Mouse (Mus musculus): ENCODE results near the gene Ankrd39. TPM values are rescaled to one million over a fixed set of nuclear protein-coding genes. Genes with fewer than 3 reads are reported as not detected.

Gene Ankrd39
- 10 to 100 TPM; 13.1 to 17.0 (median 14.9) TPM for total RNA-seq (2022)

DNA sequence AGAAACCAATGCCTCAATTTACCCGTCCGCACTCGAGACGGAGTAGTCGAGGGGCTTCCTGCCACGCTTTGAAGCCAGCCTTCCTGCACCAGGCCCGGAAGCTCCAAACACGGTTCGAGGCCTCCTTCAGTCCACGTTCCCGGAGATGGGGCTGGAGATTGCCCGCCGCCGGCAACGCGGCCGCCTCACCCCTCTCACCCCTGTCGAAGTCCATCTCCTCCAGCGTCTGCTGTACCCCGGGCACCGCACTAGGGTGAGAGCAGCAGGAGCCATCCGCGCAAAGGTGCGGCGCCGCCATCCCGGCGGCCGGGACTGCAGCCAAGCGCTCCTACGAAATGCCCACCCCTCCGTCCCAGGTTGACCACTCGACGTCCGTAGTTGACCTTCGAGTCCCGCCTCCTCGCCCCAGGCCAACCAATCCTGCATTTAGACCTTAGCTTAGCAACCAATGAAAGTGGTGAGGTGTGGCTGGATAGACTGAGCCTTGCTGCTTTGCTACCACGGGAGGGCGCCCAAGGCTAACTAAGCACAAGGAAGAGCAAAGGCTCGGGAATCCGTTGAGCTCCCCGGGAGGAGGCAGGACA, at the start of gene Ankrd39:
Gene Ankrd39, minus strand, starts transcription at position 558 of the 584 bp plus-strand sequence.
- DNase-seq (ENCODE audit: low spot score in 2 of 2): peak; percentile 90 to 98

DNA sequence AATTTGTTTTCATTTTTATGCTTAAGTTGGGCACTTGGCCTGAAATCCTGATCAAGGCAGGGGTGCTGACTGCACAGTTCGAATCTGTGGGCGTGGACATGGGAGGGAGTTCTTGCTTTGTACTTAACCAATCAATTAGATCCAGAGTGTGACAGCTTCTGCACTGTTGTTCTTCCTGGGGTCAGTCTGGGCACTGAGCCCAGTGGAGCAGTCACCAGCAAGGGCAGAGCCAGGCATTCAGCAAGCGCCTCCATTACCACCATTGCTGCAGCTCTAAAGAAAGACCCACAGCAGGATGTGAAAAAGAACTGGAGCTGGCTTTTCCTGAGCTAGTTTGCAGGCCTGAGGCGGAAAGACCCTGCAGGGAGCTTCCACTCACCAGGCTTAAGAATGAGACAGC, 48.9 kb upstream of the Ankrd39 start:
- DNase-seq (ENCODE audit: low spot score in 2 of 2): no peak

DNA sequence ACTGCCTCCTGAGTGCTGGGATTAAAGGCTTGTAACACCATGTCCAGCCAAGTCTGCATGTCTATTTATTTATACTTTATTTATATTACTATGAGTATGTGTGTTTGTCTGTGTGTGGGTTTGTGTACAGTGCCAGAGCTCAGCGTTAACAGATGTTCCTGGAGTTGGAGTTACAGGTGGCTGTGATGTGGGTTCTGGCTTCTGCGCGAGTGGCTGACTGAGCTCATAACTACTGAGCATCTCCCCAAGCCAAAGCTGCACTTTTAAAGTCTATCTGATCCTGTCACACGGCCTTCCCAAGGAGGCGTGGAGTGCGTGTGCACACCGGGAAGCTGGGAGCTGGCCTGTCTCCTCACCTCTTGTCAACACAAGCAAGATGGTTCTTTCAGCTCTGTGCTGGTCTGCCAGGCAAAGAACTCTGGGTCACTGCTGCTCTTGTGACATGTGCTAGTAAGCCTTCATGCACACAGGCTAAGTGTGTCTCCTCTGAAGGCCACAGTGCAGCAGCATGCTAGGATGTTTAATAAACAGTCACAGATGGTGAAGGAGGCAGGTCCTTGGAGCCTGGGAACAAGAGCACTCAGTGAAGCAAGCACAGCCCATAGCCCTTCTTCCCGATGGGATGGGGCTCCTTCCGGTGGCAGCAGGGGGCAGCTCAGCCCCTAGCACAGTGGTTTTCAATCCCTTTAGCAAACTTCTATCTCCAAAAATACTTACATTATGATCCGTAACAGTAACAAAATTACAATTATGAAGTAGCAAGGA, 48.1 kb upstream of the Ankrd39 start:
- DNase-seq (ENCODE audit: low spot score in 2 of 2): no peak

DNA sequence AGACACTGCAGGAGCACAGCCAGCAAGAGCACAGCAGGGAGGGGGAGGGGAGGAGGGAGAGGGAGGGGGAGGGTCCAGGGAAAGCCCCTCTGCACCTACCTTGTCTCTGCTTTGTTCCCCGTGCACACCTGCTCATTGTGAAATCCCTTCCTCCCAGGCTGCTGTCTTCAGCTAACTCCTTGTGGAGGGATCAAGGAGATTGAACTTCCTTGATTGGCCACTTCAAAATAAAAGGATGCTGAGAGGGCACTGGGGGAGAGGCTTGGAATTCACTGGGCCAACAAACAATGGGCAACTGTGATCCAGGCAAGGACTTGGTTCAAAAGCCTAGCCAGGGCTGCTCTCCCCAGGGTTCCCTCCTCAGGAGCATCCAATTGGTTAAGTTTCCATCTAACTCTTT, 45.9 kb upstream of the Ankrd39 start:
- no peak for DNase-seq (ENCODE audit: low spot score in 2 of 2)

DNA sequence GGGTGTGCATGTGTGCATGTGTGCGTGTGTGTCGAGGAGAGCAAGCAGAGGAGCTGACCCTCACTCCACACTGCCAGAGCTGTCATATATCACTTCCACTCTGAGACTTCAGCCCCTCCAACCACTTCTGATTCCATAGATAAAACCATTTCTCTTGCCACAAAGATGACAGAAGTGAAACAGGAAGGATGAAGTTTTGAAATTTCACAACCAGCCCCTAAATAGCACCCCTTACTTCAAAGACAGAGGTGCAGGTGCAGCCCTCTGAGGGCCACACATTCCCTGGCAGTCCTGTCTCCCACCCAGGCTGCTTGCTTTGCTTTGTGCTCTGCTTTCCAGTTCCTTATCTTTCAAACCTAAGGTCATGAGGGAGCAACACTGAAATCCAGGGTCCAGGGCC, 44.2 kb upstream of the Ankrd39 start:
- no peak for DNase-seq (ENCODE audit: low spot score in 2 of 2)

DNA sequence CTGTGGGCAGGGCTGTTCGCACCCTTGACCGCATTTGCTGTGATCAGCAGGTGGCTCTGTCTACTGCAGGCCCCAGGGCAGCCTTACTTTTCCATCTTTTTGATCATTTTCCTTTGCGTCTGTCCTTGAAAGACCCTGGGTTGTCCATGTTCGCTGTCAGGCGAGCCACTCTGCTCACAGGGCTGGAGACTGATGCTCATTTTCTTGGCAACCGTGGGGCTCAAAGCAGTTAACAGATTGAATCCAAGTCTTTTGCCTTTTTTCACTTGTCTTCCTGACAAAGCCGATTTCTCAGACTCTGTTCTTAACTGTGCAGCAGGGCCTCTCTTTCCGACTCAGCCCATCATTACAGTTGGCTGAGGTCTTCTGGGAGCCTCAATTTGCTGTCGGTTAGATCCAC, 43.4 kb upstream of the Ankrd39 start:
- DNase-seq (ENCODE audit: low spot score in 2 of 2): no peak

DNA sequence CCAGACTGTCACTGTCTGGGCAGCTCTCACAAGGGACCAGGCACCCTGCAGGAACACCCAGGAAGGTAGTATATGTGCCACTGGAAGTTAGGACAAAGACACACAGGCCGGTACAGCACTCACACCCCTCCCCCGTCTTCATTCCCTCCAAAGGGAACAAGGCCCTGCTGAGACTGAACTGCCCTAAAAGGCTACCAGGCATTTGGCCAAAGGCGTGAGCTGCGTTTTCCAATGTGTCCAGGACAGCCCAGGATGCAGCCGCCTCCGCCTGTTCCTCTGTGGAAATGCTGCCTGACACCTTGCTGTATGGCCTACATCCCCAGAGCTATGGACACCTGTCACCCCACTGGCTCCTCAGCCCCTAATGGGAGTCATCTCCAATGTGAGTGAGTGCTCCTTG, 42.2 kb upstream of the Ankrd39 start:
- no peak for DNase-seq (ENCODE audit: low spot score in 2 of 2)

DNA sequence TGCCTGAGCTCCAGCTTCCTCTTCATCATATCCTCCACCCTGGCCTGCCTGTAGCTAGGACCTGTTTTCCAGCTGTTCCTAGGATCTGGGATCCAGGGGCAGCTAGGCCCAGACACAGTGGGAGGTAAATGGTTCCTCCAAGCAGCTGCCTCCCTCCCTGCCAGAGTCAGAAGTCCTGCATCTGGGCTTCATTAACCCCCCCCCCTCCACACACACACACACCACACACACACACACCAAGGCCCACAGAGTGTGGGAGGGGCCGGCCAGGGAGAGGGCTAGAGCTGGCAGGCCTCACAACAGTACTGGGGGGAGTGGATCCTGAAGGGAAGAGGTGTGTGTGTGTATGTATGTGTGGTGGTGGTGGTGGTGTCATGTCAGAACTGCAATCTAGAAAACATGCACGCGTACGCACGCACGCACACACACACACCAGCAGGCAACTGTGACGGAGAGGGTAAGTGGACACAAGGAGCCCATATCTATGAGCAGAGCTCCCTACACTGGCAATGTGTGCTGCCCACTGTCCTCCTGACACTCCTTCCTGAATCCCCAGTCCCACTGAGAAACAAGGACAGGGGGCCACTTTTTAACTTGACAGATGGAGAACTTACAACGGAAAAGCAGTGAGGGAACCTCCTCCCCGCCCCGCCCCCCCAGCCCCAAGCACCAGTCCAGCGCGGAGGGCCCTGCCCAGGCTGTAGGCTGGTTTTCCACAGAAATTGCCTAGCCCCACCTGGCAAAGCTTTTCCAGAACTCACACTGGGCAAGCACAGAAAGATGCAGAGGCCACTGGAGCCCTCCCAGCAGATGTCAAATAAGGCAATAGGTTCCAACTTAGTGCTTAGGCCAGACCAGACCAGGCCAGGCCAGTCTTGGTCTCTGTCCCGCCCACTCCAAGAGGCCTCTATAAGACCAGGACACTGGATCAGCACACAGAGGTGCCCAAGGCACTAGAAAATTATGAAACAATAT, 41.5 kb upstream of the Ankrd39 start:
- no peak for DNase-seq (ENCODE audit: low spot score in 2 of 2)

DNA sequence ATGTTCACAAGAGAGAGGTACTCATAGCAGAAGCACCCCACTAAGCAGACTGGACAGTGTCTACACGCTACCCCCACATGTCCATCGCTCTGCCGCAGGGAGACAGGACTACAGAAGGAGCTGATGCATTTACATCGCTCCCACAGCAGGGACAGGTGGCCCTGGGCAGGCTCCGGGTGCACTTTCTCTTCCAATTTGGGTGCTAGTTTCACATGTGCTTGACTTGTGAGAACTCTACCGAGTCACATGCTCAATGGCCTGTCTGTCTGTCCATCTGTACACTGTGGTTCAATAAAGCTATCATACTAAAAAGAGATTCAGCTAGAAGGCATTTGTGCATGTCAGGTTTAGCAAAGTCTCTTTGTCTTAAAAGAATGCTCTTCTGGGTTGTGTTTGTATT, 40.6 kb upstream of the Ankrd39 start:
- no peak for DNase-seq (ENCODE audit: low spot score in 2 of 2)

DNA sequence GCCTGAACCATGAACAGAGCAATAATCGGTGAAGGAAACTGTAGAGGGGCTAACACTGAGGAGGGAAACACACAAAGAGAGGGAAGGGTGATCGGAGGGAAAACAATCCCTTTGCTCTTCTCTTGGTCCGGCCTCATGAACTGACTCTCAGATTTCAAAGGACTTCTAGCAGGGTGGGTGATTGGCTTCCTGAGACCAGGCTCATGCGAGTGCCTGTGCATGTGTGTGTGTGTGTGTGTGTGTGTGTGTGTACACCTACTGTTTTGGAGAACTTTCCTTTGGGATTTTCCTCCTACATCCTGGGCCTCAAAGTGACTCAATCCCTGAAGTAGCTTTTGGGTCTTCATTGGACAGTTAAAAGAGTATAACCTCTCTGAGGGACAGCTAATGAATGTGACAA, 39.0 kb upstream of the Ankrd39 start:
- no peak for DNase-seq (ENCODE audit: low spot score in 2 of 2)

DNA sequence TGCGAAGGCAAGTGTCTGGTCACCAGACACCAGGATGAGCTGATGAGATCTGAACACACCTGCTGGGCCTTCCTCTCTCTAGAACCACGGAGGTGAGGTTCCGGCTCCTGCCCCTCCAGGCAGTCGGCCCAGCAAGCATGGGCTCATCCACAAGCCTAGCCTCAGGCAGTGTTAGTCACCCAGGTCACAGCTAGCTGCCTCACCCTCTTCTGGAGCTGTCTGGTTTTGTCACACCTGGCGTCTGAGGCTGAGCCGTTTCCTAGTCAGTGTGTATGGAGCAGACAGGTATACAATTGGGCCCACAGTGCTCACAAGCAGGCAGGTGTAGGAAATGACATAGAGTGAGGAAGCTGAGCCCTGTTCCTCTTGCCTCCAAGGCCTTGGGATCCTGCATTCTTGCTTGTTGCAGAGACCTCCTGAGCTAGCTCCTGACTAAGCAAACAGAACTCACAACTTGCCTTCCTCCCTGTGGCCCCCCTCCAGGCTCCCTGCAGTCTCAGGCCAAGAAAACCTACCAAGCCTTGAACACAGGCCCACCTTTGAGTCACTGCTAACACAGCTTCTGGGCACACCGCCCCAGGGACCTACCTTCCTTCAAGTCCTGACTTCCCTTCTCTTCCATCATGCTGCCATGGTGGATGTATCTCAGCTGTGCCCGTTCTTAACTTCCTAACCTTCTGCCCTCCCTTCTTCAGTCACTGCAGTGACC, 36.3 kb upstream of the Ankrd39 start:
- no peak for DNase-seq (ENCODE audit: low spot score in 2 of 2)

DNA sequence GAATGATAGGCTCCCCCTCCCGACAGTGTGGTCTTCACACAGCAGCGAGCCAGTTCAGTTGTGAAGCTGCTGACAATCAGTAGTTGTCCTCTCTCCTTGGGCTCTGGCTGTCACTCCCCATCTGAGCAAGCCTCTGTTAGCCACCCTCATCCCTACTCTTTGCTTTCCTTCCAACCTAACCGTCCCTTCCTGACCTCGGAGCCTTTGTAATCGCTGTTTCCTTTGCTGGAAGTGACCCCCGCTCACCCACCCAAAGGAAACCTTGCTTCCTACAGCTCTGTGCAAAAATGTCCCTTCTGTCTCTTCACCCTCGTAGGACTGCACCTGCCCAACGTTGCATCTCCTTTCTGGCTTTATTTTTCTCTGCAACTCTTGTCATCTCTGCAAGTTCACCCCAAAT, 35.0 kb upstream of the Ankrd39 start:
- DNase-seq (ENCODE audit: low spot score in 2 of 2): no peak

DNA sequence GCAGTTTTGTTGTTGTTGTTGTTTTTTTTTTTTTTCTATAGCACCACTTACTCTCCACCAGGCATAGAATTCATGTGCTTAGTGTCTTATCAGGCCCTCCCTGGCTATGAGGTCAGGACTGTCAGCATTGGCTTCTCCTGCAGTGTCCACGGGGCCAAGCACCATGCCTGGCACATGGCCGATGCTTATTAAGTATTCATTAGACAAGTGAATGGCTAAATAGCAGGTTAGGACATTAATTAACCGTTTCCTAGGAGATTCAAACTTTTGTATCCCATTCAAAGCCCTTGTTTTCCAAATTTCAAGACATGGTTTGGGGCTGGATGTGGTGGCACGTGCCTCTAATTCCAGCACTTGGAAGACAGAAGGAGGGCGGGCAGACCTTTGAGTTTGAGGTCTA, 34.0 kb upstream of the Ankrd39 start:
- DNase-seq (ENCODE audit: low spot score in 2 of 2): no peak

DNA sequence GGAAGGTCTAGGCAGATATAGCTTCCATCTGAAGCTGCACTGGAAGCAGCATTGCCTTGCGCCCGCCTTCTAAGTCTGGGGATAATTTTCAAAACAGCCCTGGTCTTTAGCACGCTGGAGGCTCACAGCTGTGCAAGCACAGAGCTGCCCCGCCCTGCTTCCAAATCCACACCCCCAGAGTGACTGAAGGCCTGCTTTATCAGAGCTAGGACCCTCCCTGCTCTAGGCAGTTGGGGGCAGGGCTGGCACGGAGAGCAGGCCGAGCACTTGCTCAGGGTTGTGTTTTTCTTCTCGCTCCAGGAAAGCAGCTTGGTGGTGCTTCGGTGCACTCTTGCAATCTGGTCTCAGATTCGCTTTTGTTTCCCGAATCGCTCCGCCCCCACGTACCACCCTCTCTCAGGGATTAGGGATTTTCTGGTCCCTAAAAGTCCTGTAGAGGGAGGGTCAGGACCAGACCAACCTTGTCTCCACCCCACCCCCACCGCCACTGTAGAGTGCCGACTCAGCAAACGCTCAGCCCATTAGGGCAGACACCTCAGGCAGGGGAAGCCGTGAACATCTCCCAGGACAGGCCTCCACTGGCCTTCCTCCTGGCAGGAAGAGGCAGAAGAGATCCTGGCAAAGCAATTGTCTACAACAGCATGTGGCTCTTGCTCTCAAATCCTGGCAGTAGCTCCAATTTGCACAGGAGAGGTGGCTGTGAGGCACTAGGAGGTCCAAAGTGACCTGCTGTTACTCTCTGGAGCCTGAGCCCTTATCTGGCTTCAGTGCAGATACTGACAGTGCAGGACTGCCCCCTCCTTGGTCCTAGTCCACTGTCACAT, 33.4 kb upstream of the Ankrd39 start:
- DNase-seq (ENCODE audit: low spot score in 2 of 2): peak; percentile 32 to 54

DNA sequence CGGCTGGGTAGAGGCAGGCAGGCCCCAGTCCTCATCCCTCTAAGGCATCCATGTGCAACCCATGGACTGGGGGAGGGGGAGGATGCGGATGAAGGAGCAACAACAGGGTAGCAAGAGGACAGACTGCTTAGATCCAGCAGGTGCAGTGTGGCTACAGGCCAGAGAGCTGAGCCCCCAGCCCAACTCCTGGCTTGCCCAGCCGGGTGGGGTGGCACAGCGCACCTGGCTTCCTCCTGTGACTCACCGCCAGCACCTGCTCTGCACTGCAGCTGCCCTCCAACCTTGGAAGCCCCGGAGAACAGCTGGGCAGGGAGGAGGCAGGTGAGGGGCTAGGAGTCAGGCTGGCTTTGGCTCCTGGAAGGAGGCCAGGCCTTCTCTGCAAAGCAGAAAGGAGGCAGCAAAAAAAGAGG, 32.7 kb upstream of the Ankrd39 start:
- no peak for DNase-seq (ENCODE audit: low spot score in 2 of 2)

DNA sequence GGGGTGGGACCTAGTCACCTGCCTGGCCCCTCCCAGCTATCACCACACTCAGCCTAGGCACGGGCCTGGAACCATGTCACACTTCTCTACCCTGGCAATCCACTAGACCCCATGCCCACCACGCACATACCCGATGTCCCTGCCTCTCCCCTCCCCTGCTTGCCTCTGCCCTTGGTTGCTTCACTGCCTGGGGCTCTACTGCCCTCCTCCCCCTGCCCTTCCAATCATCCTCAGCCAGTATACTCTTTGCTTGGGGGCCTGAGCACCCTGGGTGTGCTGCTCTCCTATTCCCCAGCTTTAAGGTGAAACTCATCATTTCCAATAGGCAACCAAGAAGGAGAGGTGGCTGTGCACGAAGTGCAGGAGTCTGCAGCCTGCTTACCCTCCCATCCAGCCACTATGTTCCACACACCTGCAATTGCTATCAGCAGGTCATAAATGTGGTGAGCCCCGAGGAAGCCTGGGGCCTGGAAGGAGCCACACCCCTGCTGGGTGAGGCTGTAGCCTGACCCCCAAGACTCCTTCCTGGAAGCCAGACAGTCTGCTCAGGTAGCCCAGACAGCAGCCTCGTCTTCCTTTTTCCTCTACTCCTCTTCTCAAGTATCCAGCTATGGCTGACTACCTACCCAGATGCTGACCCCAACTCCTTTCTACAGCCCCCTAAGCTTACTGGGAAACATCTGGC, 29.9 kb upstream of the Ankrd39 start:
- no peak for DNase-seq (ENCODE audit: low spot score in 2 of 2)

DNA sequence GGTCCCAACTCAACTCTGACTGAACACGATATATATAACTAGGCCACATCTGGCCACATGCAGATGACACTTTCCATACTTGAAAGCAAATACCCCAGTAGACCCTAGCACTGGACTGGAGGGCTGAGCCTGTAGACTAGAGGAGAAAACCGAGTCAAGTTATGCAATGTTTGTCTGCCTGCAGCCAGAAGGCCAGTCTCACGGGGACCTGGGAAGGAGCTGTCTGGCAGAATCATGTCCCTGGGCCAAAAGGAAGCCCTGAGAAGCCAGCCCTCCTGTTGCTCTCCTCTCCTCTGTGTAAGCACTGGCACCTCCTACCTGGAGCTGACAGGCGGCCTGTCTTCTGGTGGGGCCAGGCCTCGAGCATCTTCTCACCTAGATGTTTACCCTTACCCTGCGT, 28.1 kb upstream of the Ankrd39 start:
- DNase-seq (ENCODE audit: low spot score in 2 of 2): no peak

DNA sequence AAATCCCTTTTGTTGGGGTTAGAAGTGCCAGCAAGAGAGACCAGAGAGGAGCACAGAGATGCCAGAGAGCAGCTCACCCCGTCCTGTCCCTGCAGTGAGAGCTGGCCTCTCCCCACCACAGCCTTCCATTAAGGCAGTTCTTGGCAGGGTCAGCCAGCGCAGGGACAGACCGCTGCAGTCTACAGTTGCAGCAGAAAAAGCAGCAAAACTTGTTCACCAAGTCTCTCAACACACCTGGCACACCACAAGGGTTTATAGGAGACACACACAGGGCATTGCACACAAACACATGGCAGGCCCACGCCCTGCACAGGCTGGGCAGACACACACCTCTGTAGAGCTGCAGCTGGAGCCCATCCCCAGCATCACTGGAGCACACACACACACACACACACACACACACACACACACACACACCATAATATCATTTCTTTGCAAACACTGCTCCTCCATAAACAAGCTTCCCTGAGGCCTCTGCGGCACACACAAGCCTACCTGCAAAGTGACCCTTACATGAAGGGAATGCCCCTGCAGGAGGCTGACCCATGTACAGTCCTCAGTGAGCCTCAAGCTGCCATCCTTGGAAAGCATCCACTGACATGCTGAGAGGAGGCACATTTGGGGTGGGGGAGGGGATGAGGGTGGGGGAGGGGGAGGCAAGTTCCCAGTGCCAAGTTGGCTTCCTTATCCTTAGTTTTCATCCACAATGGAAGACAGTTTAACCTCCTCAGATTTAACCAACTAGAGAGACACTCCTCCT, 27.1 kb upstream of the Ankrd39 start:
- no peak for DNase-seq (ENCODE audit: low spot score in 2 of 2)

DNA sequence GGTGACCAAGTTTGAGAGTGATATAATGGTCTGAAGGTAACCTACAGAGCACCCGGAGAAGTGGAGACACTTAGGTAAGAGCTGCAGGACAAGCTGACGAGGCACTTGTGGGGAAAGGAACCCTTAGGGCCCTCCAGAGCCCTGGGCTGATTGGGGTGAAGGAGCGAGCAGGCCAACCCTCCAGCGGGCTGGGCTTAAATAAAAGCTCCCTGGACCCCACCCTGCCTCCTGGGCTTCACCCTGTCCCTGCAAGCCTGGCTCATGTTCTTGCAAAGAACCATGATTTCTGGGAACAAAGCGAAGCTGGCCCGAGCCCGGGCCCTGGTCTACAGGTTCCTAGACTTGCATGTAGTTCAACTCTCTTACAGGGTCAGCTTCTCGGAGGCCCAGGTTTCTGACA, 26.3 kb upstream of the Ankrd39 start:
- DNase-seq (ENCODE audit: low spot score in 2 of 2): no peak
